In genomic region chr9:108172777-108173350, GRCm38 (mm10) we compare ENCODE assay signal across 16 mouse cellular contexts. TPM values are rescaled to one million over a fixed set of nuclear protein-coding genes. Genes with fewer than 3 reads are reported as not detected.
DNase-seq lines count a peak whose midpoint lies in the region; ATAC-seq and TF ChIP-seq lines count a peak whose summit lies in the region.
"Had no signal": no experiment of that assay in that cellular context is flagged by ENCODE, and none has a peak within 500 bp of the region (broad histone marks: within the 10 kb centered on the region; RNA-seq: fewer than 3 reads in every experiment).

No protein-coding gene starts in this region.

- intact Hi-C loops in left cerebral cortex, postnatal 4 days (cut with DNase I): no loop called here

- H3K4me2 ChIP-seq in hindbrain, embryonic 15.5 days: no peak overlapping the region
- no peak overlapping the region for H3K4me2 ChIP-seq in hindbrain, embryonic 13.5 days
- H3K4me2 ChIP-seq in midbrain, postnatal 0 days (ENCODE audit: low read depth, low read length, poor library complexity, severe bottlenecking): no peak overlapping the region
- H3K4me2 ChIP-seq in kidney, embryonic 15.5 days: no peak overlapping the region
- H3K4me2 ChIP-seq: embryonic facial prominence, embryonic 12.5 days; heart, embryonic 15.5 days; stomach, embryonic 15.5 days had no signal

- DNase-seq in midbrain, postnatal 0 days (ENCODE audit: low spot score): peak; percentile 51
- DNase-seq in midbrain, embryonic 10.5 days (ENCODE audit: low spot score): no peak
- no peak for DNase-seq in urinary bladder, postnatal 10 days (ENCODE audit: low spot score)
- no peak for DNase-seq in urinary bladder, postnatal 4 days (ENCODE audit: low spot score in 2 of 2)
- no peak for DNase-seq in left cerebral cortex, postnatal 4 days
- DNase-seq: gastrocnemius, postnatal 36 days; right cerebral cortex, postnatal 4 days had no signal

- H3K36me3 ChIP-seq in hindbrain, embryonic 15.5 days: no peaks in the 10 kb centered on the region
- H3K36me3 ChIP-seq in hindbrain, embryonic 13.5 days: peaks cover 5% of the 10 kb centered on the region; the same call in 1 of the 2 replicates
- H3K36me3 ChIP-seq in midbrain, postnatal 0 days (ENCODE audit: insufficient read depth, low read length): peaks cover 7% of the 10 kb centered on the region
- H3K36me3 ChIP-seq in midbrain, embryonic 10.5 days: no peaks in the 10 kb centered on the region
- H3K36me3 ChIP-seq in kidney, embryonic 15.5 days: no peaks in the 10 kb centered on the region
- H3K36me3 ChIP-seq: embryonic facial prominence, embryonic 12.5 days; heart, embryonic 15.5 days; stomach, embryonic 15.5 days had no signal

- WGBS in hindbrain, embryonic 15.5 days: 75% methylated on average over 5 of the region's 5 CpGs
- 78% methylated on average over 5 of the region's 5 CpGs for WGBS in hindbrain, embryonic 13.5 days
- 74% methylated on average over 5 of the region's 5 CpGs for WGBS in midbrain, postnatal 0 days
- 87% methylated on average over 5 of the region's 5 CpGs for WGBS in midbrain, embryonic 10.5 days
- WGBS in kidney, embryonic 15.5 days: 67% methylated on average over 5 of the region's 5 CpGs

- ATAC-seq in hindbrain, embryonic 15.5 days (ENCODE audit: low FRiP score, low read depth): 0 out of 2 replicates have a peak, but pooled peaks have one; percentile 60
- no peak for ATAC-seq in hindbrain, embryonic 13.5 days (ENCODE audit: low FRiP score)
- ATAC-seq in midbrain, postnatal 0 days (ENCODE audit: low FRiP score): no peak
- ATAC-seq in kidney, embryonic 15.5 days (replicated peaks; ENCODE audit: low FRiP score): 0 out of 2 replicates have a peak, but pooled peaks have one; percentile 18
- ATAC-seq: forebrain, embryonic 14.5 days had no signal

- no peaks in the 10 kb centered on the region for H3K27me3 ChIP-seq in hindbrain, embryonic 15.5 days
- no peaks in the 10 kb centered on the region for H3K27me3 ChIP-seq in hindbrain, embryonic 13.5 days
- no peaks in the 10 kb centered on the region for H3K27me3 ChIP-seq in midbrain, postnatal 0 days (ENCODE audit: insufficient read depth, low read length)
- H3K27me3 ChIP-seq in midbrain, embryonic 10.5 days (ENCODE audit: low read depth, poor library complexity, severe bottlenecking): no peaks in the 10 kb centered on the region
- no peaks in the 10 kb centered on the region for H3K27me3 ChIP-seq in kidney, embryonic 15.5 days
- H3K27me3 ChIP-seq: embryonic facial prominence, embryonic 12.5 days; heart, embryonic 15.5 days; stomach, embryonic 15.5 days had no signal

- H3K4me1 ChIP-seq in hindbrain, embryonic 15.5 days (replicated peaks): peaks cover 6% of the 10 kb centered on the region
- peaks cover 34% of the 10 kb centered on the region for H3K4me1 ChIP-seq in hindbrain, embryonic 13.5 days (replicated peaks)
- H3K4me1 ChIP-seq in midbrain, postnatal 0 days (ENCODE audit: insufficient read depth, low read length): no peaks in the 10 kb centered on the region
- H3K4me1 ChIP-seq in midbrain, embryonic 10.5 days: peaks cover 6% of the 10 kb centered on the region; the same call in 1 of the 2 replicates
- peaks cover 5% of the 10 kb centered on the region for H3K4me1 ChIP-seq in kidney, embryonic 15.5 days
- H3K4me1 ChIP-seq: embryonic facial prominence, embryonic 12.5 days; heart, embryonic 15.5 days; stomach, embryonic 15.5 days had no signal

- H3K9me3 ChIP-seq in hindbrain, embryonic 15.5 days: no peaks in the 10 kb centered on the region
- 0 out of 2 replicates have a peak, but pooled peaks cover 5% of the 10 kb centered on the region for H3K9me3 ChIP-seq in hindbrain, embryonic 13.5 days
- H3K9me3 ChIP-seq in midbrain, postnatal 0 days (ENCODE audit: low read length): no peaks in the 10 kb centered on the region
- peaks cover 5% of the 10 kb centered on the region; the same call in 1 of the 2 replicates for H3K9me3 ChIP-seq in midbrain, embryonic 10.5 days (replicated peaks)
- H3K9me3 ChIP-seq in kidney, embryonic 15.5 days (replicated peaks): no peaks in the 10 kb centered on the region
- H3K9me3 ChIP-seq: embryonic facial prominence, embryonic 12.5 days; heart, embryonic 15.5 days; stomach, embryonic 15.5 days had no signal

- no peak overlapping the region for H3K9ac ChIP-seq in hindbrain, embryonic 15.5 days
- no peak overlapping the region for H3K9ac ChIP-seq in hindbrain, embryonic 13.5 days
- no peak overlapping the region for H3K9ac ChIP-seq in midbrain, postnatal 0 days (replicated peaks; ENCODE audit: low read length, poor library complexity, severe bottlenecking)
- H3K9ac ChIP-seq in kidney, embryonic 15.5 days: no peak overlapping the region
- H3K9ac ChIP-seq: embryonic facial prominence, embryonic 12.5 days; heart, embryonic 15.5 days; liver, embryonic 14.5 days; stomach, embryonic 15.5 days had no signal

- H3K27ac ChIP-seq in hindbrain, embryonic 15.5 days (replicated peaks): no peak overlapping the region
- H3K27ac ChIP-seq in hindbrain, embryonic 13.5 days: no peak overlapping the region
- no peak overlapping the region for H3K27ac ChIP-seq in midbrain, postnatal 0 days (ENCODE audit: low read depth, low read length)
- no peak overlapping the region for H3K27ac ChIP-seq in midbrain, embryonic 10.5 days (replicated peaks)
- H3K27ac ChIP-seq in kidney, embryonic 15.5 days: no peak overlapping the region
- H3K27ac ChIP-seq: embryonic facial prominence, embryonic 12.5 days; heart, embryonic 15.5 days; liver, embryonic 14.5 days; macrophage; stomach, embryonic 15.5 days had no signal

- H3K4me3 ChIP-seq in hindbrain, embryonic 15.5 days: no peak overlapping the region
- H3K4me3 ChIP-seq in hindbrain, embryonic 13.5 days: no peak overlapping the region
- no peak overlapping the region for H3K4me3 ChIP-seq in midbrain, postnatal 0 days (ENCODE audit: low read depth, low read length)
- H3K4me3 ChIP-seq in midbrain, embryonic 10.5 days: no peak overlapping the region
- no peak overlapping the region for H3K4me3 ChIP-seq in kidney, embryonic 15.5 days (replicated peaks)
- H3K4me3 ChIP-seq: embryonic facial prominence, embryonic 12.5 days; heart, embryonic 15.5 days; stomach, embryonic 15.5 days had no signal

- TF ChIP-seq CTCF in midbrain, postnatal 0 days (IDR thresholded peaks at IDR 0.05): no peak

RNA-seq across cellular contexts. Expression of gene Bsn, which starts 17.3 kb away (rescaled TPM):
- 10.0 and 10.2 TPM in 2 replicates for polyA plus RNA-seq in hindbrain, embryonic 15.5 days (2015; fragmentation: Nextera tagmentation; extraction: Ambion mirVana)
- polyA plus RNA-seq in hindbrain, embryonic 13.5 days (2015; fragmentation: Nextera tagmentation; extraction: Ambion mirVana): 8.3 and 8.7 TPM in 2 replicates
- 59.4 and 60.6 TPM in 2 replicates for total RNA-seq in midbrain, postnatal 0 days (2014; rRNA removed)
- 6.1 and 7.7 TPM in 2 replicates for polyA plus RNA-seq in midbrain, postnatal 0 days (2015; fragmentation: Nextera tagmentation; extraction: Ambion mirVana)
- polyA plus RNA-seq in midbrain, embryonic 10.5 days (2016; fragmentation: Nextera tagmentation; extraction: Ambion mirVana): 1.1 and 1.7 TPM in 2 replicates
- 0.75 and 0.77 TPM in 2 replicates for polyA plus RNA-seq in kidney, embryonic 15.5 days (2015; fragmentation: Nextera tagmentation; extraction: Ambion mirVana)
- total RNA-seq in left cerebral cortex, postnatal 4 days (2021): 10 to 100 TPM; 70.4 to 74.5 TPM

Comparison
In these comparisons a context has a peak if more than half of its experiments do, and no peak if none do; other contexts are left out.
1. ATAC-seq: peak in hindbrain, embryonic 15.5 days (single experiment) and kidney, embryonic 15.5 days (single experiment); none in hindbrain, embryonic 13.5 days (single experiment) and midbrain, postnatal 0 days (single experiment).